Mouse (Mus musculus) G1E (cell line): ENCODE results near the gene Dgkb. TPM values are rescaled to one million over a fixed set of nuclear protein-coding genes. Genes with fewer than 3 reads are reported as not detected.

ENCODE experiments used
- ATAC-seq: 2 replicates; pipeline ENCODE4 v1.8.0; 2016; ENCODE audit warnings: mild to moderate bottlenecking; ENCODE audit not compliant: insufficient number of reproducible peaks, poor library complexity, low FRiP score, severe bottlenecking; ENCODE audit errors: extremely low read depth
- DNase-seq: peaks from one replicate; pipeline ENCODE4 v3.0.0; 2012; ENCODE audit warnings: low spot score
- H3K27me3 ChIP-seq: 2 replicates; pipeline ENCODE4 v1.6.1; 2012; ENCODE audit warnings: mild to moderate bottlenecking, low read length, inconsistent platforms; ENCODE audit not compliant: insufficient read depth
- H3K36me3 ChIP-seq: replicated peaks from 2 replicates; pipeline ENCODE3; 2012; ENCODE audit warnings: mild to moderate bottlenecking, inconsistent platforms
- H3K4me1 ChIP-seq: 2 replicates; pipeline ENCODE4 v1.6.1; 2012; ENCODE audit warnings: low read depth, low read length, inconsistent platforms, mixed read lengths; ENCODE audit not compliant: insufficient read depth
- H3K4me3 ChIP-seq: 2 replicates; pipeline ENCODE4 v1.5.1; 2012; ENCODE audit warnings: low read depth, mild to moderate bottlenecking, inconsistent platforms, low read length, moderate library complexity, mixed read lengths
- H3K9me3 ChIP-seq: replicated peaks from 2 replicates; pipeline ENCODE4 v1.6.1; 2012; ENCODE audit warnings: inconsistent platforms
- CTCF ChIP-seq: IDR thresholded peaks from 2 replicates; pipeline ENCODE4 v1.5.1; 2012; ENCODE audit warnings: low read depth, low read length, inconsistent platforms, mixed read lengths
- GATA1 ChIP-seq: IDR thresholded peaks from 2 replicates; pipeline ENCODE4 v1.6.1; 2012; ENCODE audit warnings: borderline replicate concordance, low read length, inconsistent platforms, mixed read lengths
- GATA2 ChIP-seq: IDR thresholded peaks from 2 replicates; pipeline ENCODE4 v1.6.1; 2012; ENCODE audit warnings: low read depth, low read length, inconsistent platforms, borderline replicate concordance
- POLR2AphosphoS5 ChIP-seq: IDR thresholded peaks from 2 replicates; pipeline ENCODE4 v1.6.1; 2012; ENCODE audit warnings: low read depth, low read length, inconsistent platforms; ENCODE audit not compliant: insufficient replicate concordance
- TAL1 ChIP-seq: conservative IDR thresholded peaks from 2 replicates; pipeline ENCODE4 v1.6.1; 2012; ENCODE audit warnings: low read depth, low read length, inconsistent platforms, mixed read lengths
- polyA plus RNA-seq: library from polyadenylated mRNA; stranded (reverse); fragments of >175 nt; gene quantifications from 2 replicates; pipeline ENCODE4 v1.2.3, GENCODE M21; 2012
- total RNA-seq, 2 experiments: library from RNA; stranded (forward) in 1 of 2; stranded (reverse) in 1 of 2; fragments of 200-1000 nt in 1 of 2; fragments of >200 nt in 1 of 2; fragmentation: Nextera tagmentation in 1 of 2; gene quantifications; 2 replicates each; pipeline ENCODE4 v1.2.3; 2014 to 2017

Dgkb gene
- total and polyA plus RNA-seq, 3 experiments, result 0.33 TPM; not detected in 2

DNA sequence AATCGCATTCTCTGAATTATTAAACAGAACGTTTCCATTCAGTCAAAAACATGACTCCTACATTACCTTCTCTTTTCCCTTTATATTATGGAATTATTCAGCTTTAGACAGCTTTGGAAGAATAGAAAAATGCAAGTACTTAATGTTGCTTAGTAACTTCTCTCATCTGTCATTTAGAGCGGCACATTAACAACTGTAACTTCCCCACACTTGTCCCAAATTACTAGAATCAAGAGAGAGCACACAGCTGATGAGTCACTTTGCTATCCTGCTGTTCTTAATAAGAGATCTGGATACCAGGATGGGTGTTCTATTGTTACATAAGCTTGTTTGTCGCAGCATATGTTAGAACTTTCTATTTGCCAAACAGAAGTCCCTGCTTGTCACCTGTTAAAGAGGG is 71.9 kb downstream of the Dgkb start:
- Histone ChIP-seq H3K9me3 (peaks cover 3% of the 10 kb centered on the region; the same call in 1 of the 2 replicates), H3K4me3 (no peak overlapping the region), H3K4me1 (no peaks in the 10 kb centered on the region), H3K36me3 (no peaks in the 10 kb centered on the region), H3K27me3 (no peaks in the 10 kb centered on the region)
- DNase-seq (no peak), ATAC-seq (no peak)
- TF ChIP-seq TAL1 (no peak), CTCF (no peak), GATA1 (no peak)

DNA sequence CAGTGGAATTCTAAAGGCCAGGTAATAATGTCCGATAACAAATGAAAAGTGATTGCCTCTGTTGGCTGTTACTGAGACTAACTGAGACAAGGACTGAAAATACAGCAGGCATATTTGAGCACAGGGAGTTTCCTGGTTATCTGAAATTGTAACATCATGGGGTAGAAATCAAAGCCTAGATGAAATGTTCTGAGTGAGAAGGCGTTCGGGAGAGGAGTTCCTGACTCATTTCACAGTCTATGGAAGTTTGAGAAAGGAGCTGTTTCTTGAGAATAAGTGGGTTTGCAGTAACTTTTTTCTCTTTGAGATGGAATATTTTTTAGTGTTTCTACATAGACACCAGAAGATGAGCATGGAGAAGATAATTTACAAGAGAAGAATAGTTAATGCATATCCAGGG is 73.8 kb downstream of the Dgkb start:
- DNase-seq (no peak), ATAC-seq (no peak)
- no peak overlapping the region for H3K4me3 ChIP-seq
- TF ChIP-seq CTCF (no peak), POLR2AphosphoS5 (no peak), GATA1 (no peak), GATA2 (no peak), TAL1 (no peak)
- H3K9me3 ChIP-seq, result peaks cover 3% of the 10 kb centered on the region
- no peaks in the 10 kb centered on the region for H3K36me3 ChIP-seq
- H3K4me1 ChIP-seq, result no peaks in the 10 kb centered on the region
- no peaks in the 10 kb centered on the region for H3K27me3 ChIP-seq

GRCm38 (mm10) chr12:37942163-37942562 is 124.6 kb downstream of the Dgkb start:
- Histone ChIP-seq H3K9me3 (no peaks in the 10 kb centered on the region), H3K4me3 (no peak overlapping the region), H3K27me3 (no peaks in the 10 kb centered on the region), H3K4me1 (no peaks in the 10 kb centered on the region), H3K36me3 (no peaks in the 10 kb centered on the region)
- ATAC-seq (no peak), DNase-seq (no peak)
- no peak for TF ChIP-seq TAL1
- TF ChIP-seq POLR2AphosphoS5, result no peak
- no peak for TF ChIP-seq GATA2
- no peak for TF ChIP-seq GATA1
- TF ChIP-seq CTCF, result no peak

DNA sequence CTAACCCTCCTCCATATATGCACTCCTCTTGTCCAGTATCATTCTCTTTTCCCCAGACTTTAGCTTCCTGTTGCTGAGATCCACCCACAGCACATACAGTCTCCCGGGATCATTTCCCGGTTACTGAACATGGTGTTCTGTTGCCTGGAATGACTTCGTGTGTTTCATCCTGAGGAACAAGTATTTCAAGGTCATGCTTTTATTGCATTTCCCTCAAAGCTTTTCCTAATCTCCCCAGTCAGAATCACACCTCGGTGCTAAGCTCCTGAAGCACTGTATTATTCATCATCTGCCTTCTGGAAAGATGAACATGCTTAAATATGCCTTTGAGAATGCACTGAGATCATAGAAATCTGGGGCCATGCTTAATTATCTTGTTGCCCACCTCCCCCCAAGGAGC is 138.7 kb downstream of the Dgkb start:
- no peak for TF ChIP-seq TAL1
- TF ChIP-seq GATA1, result no peak
- TF ChIP-seq POLR2AphosphoS5, result no peak
- no peak for TF ChIP-seq GATA2
- no peak for TF ChIP-seq CTCF
- no peak for ATAC-seq
- DNase-seq, result no peak
- H3K27me3 ChIP-seq, result no peaks in the 10 kb centered on the region
- no peak overlapping the region for H3K4me3 ChIP-seq
- no peaks in the 10 kb centered on the region for H3K4me1 ChIP-seq
- peaks cover 5% of the 10 kb centered on the region; the same call in 1 of the 2 replicates for H3K9me3 ChIP-seq
- H3K36me3 ChIP-seq, result no peaks in the 10 kb centered on the region

- no peak for ATAC-seq
- Histone ChIP-seq H3K4me1 (no peaks in the 10 kb centered on the region), H3K9me3 (peaks cover 5% of the 10 kb centered on the region), H3K27me3 (no peaks in the 10 kb centered on the region), H3K36me3 (no peaks in the 10 kb centered on the region), H3K4me3 (no peak overlapping the region)
- no peak for DNase-seq
- TF ChIP-seq TAL1 (no peak), POLR2AphosphoS5 (no peak), CTCF (no peak), GATA1 (no peak), GATA2 (no peak)
Observed at GRCm38 (mm10) chr12:37971482-37971881, 154.0 kb downstream of the Dgkb start.

DNA sequence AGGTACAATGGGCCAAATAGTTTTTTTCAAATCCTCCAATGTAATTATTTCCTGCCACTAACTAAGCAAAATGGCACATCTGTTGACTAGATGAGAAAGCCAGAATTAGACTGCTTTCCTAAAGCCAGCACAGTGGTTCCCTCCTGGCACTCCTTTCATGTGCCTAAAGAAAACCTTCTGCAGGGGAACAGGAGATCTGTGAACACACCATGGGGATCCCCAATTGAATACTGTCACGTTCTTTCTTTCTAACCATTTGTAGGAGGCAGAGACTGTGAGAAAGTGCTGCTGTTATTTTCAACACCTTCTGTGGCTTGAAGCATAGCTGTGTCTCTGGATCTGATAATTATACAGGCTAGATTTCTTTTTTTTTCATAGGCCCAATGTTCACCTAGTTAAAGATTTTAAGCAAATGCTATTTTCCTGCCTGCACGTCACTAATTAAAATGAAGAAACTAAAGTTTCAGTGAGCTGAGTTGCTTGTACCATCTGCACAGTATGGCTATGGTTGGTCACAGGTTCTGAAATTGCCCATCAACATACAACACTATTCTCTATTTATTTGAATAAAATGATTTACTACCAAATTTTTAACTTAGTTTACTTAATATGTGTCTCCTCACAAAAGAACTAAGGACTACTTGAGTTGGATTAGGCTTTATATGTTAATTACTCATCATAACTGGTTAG is 161.1 kb downstream of the Dgkb start:
- ATAC-seq, result no peak
- Histone ChIP-seq H3K27me3 (no peaks in the 10 kb centered on the region), H3K4me1 (no peaks in the 10 kb centered on the region), H3K9me3 (no peaks in the 10 kb centered on the region; the same call in 1 of the 2 replicates), H3K36me3 (no peaks in the 10 kb centered on the region), H3K4me3 (no peak overlapping the region)
- TF ChIP-seq CTCF, result no peak
- no peak for TF ChIP-seq GATA1
- no peak for TF ChIP-seq POLR2AphosphoS5
- TF ChIP-seq GATA2, result no peak
- no peak for TF ChIP-seq TAL1
- no peak for DNase-seq

GRCm38 (mm10) chr12:37985352-37985751 is 167.8 kb downstream of the Dgkb start:
- DNase-seq (no peak), ATAC-seq (no peak)
- Histone ChIP-seq H3K9me3 (no peaks in the 10 kb centered on the region), H3K4me3 (no peak overlapping the region), H3K36me3 (no peaks in the 10 kb centered on the region), H3K4me1 (no peaks in the 10 kb centered on the region), H3K27me3 (no peaks in the 10 kb centered on the region)
- no peak for TF ChIP-seq TAL1
- TF ChIP-seq GATA1, result no peak
- TF ChIP-seq POLR2AphosphoS5, result no peak
- no peak for TF ChIP-seq GATA2
- no peak for TF ChIP-seq CTCF
